Mouse (Mus musculus) heart, adult 2 months (tissue): ENCODE results near the gene Senp3. TPM values are rescaled to one million over a fixed set of nuclear protein-coding genes. Genes with fewer than 3 reads are reported as not detected.

ENCODE experiments used
- DNase-seq, 2 experiments: peaks; one replicate each; pipeline ENCODE4 v3.0.0; 2021
- H3K27ac ChIP-seq: fragments of 200-600 bp; 2 replicates; pipeline ENCODE4 v1.8.1; 2022
- H3K27me3 ChIP-seq: fragments of 200-500 bp; 2 replicates; pipeline ENCODE4 v1.6.1; 2012; ENCODE audit warnings: mild to moderate bottlenecking, low read length, inconsistent platforms, mixed read lengths; ENCODE audit not compliant: control insufficient read depth, insufficient read depth
- H3K36me3 ChIP-seq: fragments of 200-500 bp; 2 replicates; pipeline ENCODE4 v1.6.1; 2012; ENCODE audit warnings: low read length, inconsistent platforms; ENCODE audit not compliant: control insufficient read depth, insufficient read depth
- H3K4me1 ChIP-seq: fragments of 200-500 bp; 2 replicates; pipeline ENCODE4 v1.6.1; 2011; ENCODE audit warnings: low read length; ENCODE audit not compliant: control insufficient read depth, insufficient read depth
- H3K4me3 ChIP-seq: fragments of 200-600 bp; 2 replicates; pipeline ENCODE4 v1.8.1; 2022
- H3K79me2 ChIP-seq: fragments of 200-500 bp; replicated peaks from 2 replicates; pipeline ENCODE4 v1.6.1; 2012; ENCODE audit warnings: mild to moderate bottlenecking, inconsistent platforms, low read length, moderate library complexity, mixed read lengths; ENCODE audit not compliant: control insufficient read depth, insufficient read depth
- H3K9ac ChIP-seq: fragments of 200-500 bp; 2 replicates; pipeline ENCODE4 v1.6.1; 2012; ENCODE audit warnings: low read depth, mild to moderate bottlenecking, control low read depth, inconsistent platforms, low read length, mixed read lengths
- CTCF ChIP-seq: fragments of 200-600 bp; IDR thresholded peaks from 2 replicates; pipeline ENCODE4 v1.8.1; 2022; ENCODE audit warnings: antibody characterized with exemption, mild to moderate bottlenecking, moderate library complexity
- EP300 ChIP-seq: fragments of 200-500 bp; IDR thresholded peaks from 2 replicates; pipeline ENCODE4 v1.6.1; 2011; ENCODE audit warnings: low read depth, low read length, control low read depth; ENCODE audit not compliant: insufficient read depth
- POLR2A ChIP-seq: fragments of 200-500 bp; IDR thresholded peaks from 2 replicates; pipeline ENCODE4 v1.6.1; 2011; ENCODE audit warnings: mild to moderate bottlenecking, low read depth, low read length, control low read depth; ENCODE audit not compliant: insufficient read depth
- WGBS: fragments of 180-500 bp; shearing (Covaris S2); methylation state at CpG from one replicate; pipeline ENCODE4 v1.1.7; 2018; 5-methylcytosine and 5-hydroxymethylcytosine counted together
- intact Hi-C: fragments of 180-260 bp; cut with DNase I; formaldehyde crosslinking; loops from one replicate; pipeline ENCODE4 v1.15.1; 2025
- polyA plus RNA-seq: library from polyadenylated mRNA; depleted of rRNA; stranded (reverse); fragments of >200 nt; gene quantifications from 2 replicates; pipeline ENCODE4 v1.2.3, GENCODE M21; 2012
- total RNA-seq, 2 experiments: library from RNA; stranded (reverse); gene quantifications; 2 replicates each; pipeline ENCODE4 v1.2.3; 2021

The Senp3 gene
- total and polyA plus RNA-seq, 3 experiments, result 31.1 to 35.1 (median 33.2) TPM

DNA sequence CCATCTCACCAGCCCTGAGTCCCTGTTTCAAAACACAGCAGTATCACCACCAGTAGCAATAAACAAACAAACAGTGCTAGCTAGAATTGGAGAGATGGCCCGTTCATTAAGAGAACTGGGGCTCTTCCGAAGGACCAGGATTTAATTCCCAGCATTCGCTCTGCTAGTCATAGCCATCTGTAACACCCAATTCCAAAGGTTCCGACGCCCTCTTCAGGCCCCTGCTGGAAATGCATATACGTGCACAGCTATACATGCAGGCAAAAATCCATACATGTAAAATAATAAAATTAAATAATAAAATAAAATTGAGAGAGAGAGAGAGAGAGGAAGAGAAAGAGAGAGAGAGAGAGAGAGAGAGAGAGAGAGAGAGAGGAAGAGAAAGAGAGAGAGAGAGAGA is 37.5 kb upstream of the Senp3 start:
- whole genome bisulfite sequencing, result 69% methylated on average over 6 of the region's 6 CpGs
- no peaks in the 10 kb centered on the region for H3K79me2 ChIP-seq
- intact Hi-C loops, result no loop called here
- TF ChIP-seq EP300 (no peak), POLR2A (no peak), CTCF (peak; percentile 32)
- H3K9ac ChIP-seq, result no peak overlapping the region
- H3K27ac ChIP-seq, result no peak overlapping the region
- H3K36me3 ChIP-seq, result no peaks in the 10 kb centered on the region
- no peaks in the 10 kb centered on the region; the same call in 1 of the 2 replicates for H3K4me1 ChIP-seq
- no peaks in the 10 kb centered on the region for H3K27me3 ChIP-seq
- no peak overlapping the region for H3K4me3 ChIP-seq
- no peak for DNase-seq

DNA sequence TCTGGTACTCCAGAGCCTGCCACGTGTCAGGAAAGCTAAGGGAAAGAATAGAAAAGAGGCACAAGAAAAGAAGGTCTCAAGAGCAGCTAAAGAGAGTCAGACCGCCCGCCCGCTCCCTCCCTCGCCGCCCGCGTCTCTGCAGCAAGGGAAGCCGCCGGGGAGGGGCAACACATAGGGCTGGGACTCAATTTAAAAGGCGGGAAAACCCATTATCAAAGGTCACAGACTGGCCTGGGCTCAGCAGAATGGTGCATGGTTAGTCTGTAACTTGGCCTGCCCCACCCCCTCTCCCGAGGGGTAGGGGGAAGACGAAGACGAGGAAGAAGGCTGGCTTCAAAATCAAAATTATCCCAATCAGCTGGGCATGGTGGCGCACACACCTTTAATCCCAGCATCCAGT is 36.8 kb upstream of the Senp3 start:
- Histone ChIP-seq H3K27ac (no peak overlapping the region), H3K4me3 (no peak overlapping the region), H3K4me1 (no peaks in the 10 kb centered on the region; the same call in 1 of the 2 replicates), H3K79me2 (no peaks in the 10 kb centered on the region), H3K36me3 (no peaks in the 10 kb centered on the region), H3K27me3 (no peaks in the 10 kb centered on the region), H3K9ac (no peak overlapping the region)
- no peak for DNase-seq
- intact Hi-C loops, result no loop called here
- TF ChIP-seq CTCF, result no peak
- no peak for TF ChIP-seq POLR2A
- no peak for TF ChIP-seq EP300
- 47% methylated on average over 15 of the region's 15 CpGs for WGBS

DNA sequence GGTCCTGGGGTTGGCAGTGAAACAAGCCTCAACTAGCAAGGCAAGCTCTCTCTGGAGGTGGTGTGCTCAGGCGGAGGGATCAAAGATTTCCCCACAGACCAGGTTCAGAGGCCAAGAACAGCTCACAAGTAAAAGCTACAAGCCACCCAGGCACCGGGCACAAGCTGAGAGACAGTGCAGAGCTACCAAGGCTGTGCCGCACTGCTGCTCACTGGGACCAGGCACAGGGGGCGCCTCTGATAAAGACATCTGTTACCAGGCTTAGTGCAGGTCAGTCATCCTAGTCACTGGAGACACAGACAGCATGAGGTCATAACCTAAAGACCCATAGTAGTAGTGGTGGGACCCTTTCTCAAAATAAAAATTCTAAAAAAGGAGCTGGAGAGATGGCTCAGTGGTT is 35.1 kb upstream of the Senp3 start:
- Histone ChIP-seq H3K79me2 (no peaks in the 10 kb centered on the region), H3K4me1 (no peaks in the 10 kb centered on the region; the same call in 1 of the 2 replicates), H3K9ac (no peak overlapping the region), H3K27ac (no peak overlapping the region), H3K4me3 (no peak overlapping the region), H3K27me3 (no peaks in the 10 kb centered on the region), H3K36me3 (no peaks in the 10 kb centered on the region)
- no peak for TF ChIP-seq EP300
- no peak for TF ChIP-seq POLR2A
- TF ChIP-seq CTCF, result no peak
- DNase-seq, result no peak
- WGBS, result 78% methylated on average over 4 of the region's 4 CpGs
- intact Hi-C loops, result no loop called here

DNA sequence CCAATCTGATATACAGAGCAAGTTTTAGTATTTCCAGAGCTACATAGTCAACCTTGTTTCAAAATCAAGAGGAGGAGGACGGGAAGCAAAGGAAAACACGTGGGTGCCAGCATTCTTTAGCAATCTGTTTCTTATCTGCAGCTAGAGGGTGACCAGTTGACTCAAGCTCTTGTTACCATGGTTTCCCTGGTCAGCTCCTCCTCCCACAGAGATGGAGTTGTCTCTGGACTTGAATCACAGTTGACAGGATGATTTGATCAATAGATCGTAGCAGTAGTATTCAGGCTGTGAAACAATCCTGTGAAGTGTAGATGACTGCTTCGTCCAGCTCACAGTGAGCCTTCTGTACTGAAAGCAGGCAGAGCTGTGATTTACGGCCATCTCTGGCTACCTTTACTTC is 34.0 kb upstream of the Senp3 start:
- no peaks in the 10 kb centered on the region; the same call in 1 of the 2 replicates for H3K4me1 ChIP-seq
- H3K9ac ChIP-seq, result no peak overlapping the region
- 28% methylated on average over 5 of the region's 5 CpGs for WGBS
- DNase-seq, result peak in 1 of 2 experiments; percentile 38
- intact Hi-C loops, result loop anchor here (2.0 kb wide), 1 partner anchor 33 kb away; the partner anchor contains the start of gene Senp3
- H3K27me3 ChIP-seq, result no peaks in the 10 kb centered on the region
- H3K4me3 ChIP-seq, result no peak overlapping the region
- H3K79me2 ChIP-seq, result no peaks in the 10 kb centered on the region
- H3K27ac ChIP-seq, result no peak overlapping the region
- TF ChIP-seq EP300 (no peak), POLR2A (no peak), CTCF (no peak)
- H3K36me3 ChIP-seq, result no peaks in the 10 kb centered on the region

DNA sequence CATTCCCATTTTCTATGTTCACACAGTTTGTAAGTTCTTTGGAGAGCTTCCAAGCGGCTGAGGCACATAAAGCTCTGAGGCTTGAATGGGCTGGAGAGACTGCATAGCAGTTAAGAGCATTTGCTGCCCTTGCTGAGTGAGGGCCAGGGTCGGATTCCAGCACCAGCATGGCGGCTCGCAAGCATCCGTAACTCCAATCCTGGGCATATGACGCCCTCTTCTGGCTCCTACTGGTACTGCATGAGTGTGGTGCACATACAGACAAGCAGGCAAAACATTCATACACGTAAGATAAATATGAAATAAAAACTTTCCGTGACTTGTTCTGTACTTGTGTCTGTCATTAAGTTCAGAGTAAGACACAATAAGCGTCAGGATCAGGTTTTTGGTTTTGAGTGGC is 33.6 kb upstream of the Senp3 start:
- Histone ChIP-seq H3K4me3 (no peak overlapping the region), H3K4me1 (no peaks in the 10 kb centered on the region; the same call in 1 of the 2 replicates), H3K36me3 (no peaks in the 10 kb centered on the region), H3K79me2 (no peaks in the 10 kb centered on the region), H3K9ac (no peak overlapping the region), H3K27ac (no peak overlapping the region), H3K27me3 (no peaks in the 10 kb centered on the region)
- intact Hi-C loops, result loop anchor here (2.0 kb wide), 1 partner anchor 33 kb away; the partner anchor contains the start of gene Senp3
- DNase-seq, result peak in 1 of 2 experiments; percentile 56
- TF ChIP-seq POLR2A, result no peak
- TF ChIP-seq CTCF, result peak; percentile 78
- WGBS, result 58% methylated on average over 9 of the region's 9 CpGs

DNA sequence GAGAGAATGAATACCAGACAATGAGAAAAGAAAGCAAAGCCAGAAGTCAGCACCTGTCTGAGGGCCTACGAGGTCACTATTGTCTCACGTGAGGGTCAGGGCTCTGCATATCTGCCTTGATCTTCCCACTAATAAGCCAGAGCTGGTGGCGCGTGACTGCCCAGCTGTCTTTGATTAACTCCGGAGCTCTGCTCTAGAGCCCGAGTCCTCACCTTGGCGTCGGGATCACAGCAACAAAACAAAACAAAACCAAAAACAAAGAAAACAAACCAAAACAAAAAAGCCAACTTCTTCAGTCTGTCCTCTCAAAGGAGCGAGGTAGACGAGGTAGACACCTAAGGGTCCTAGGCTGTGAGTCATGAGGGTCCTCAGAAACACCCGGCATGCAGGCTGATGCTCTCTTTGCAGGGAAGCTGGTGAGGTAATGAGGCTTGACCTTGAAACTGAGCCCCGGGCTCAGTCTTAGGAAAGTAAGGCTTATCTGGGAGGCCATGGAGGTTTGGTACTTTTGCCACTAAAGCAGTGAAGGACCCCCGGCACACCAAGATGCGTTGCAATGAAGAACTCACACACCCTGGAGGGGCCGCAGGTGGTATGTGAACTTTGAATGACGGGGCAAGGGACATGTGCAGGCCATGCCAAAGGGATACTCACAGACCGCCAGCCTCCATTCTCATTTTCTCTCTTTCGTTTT is 32.9 kb upstream of the Senp3 start:
- no peak overlapping the region for H3K27ac ChIP-seq
- no peak overlapping the region for H3K4me3 ChIP-seq
- H3K27me3 ChIP-seq, result no peaks in the 10 kb centered on the region
- H3K36me3 ChIP-seq, result no peaks in the 10 kb centered on the region
- no peak for TF ChIP-seq EP300
- TF ChIP-seq POLR2A, result no peak
- no peak for TF ChIP-seq CTCF
- H3K4me1 ChIP-seq, result no peaks in the 10 kb centered on the region; the same call in 1 of the 2 replicates
- intact Hi-C loops, result loop anchor here (2.0 kb wide), 1 partner anchor 32 kb away; the partner anchor contains the start of gene Senp3
- H3K79me2 ChIP-seq, result no peaks in the 10 kb centered on the region
- no peak for DNase-seq
- H3K9ac ChIP-seq, result no peak overlapping the region
- WGBS, result 75% methylated on average over 18 of the region's 18 CpGs
